Mouse (Mus musculus) CH12.LX (cell line): ENCODE measurements around the gene Nrgn. TPM values are rescaled to one million over a fixed set of nuclear protein-coding genes. Genes with fewer than 3 reads are reported as not detected.

ENCODE experiments used
- DNase-seq: peaks from one replicate; pipeline ENCODE4 v3.0.0-alpha.2; 2013; ENCODE audit errors: extremely low read depth
- H3K27ac ChIP-seq: 2 replicates; pipeline ENCODE4 v1.5.1; 2012; ENCODE audit warnings: low read depth, mild to moderate bottlenecking, control low read depth, moderate library complexity; ENCODE audit not compliant: insufficient read depth
- H3K27me3 ChIP-seq: replicated peaks from 2 replicates; pipeline ENCODE3; 2012; ENCODE audit warnings: inconsistent platforms
- H3K36me3 ChIP-seq, 2 experiments: replicated peaks in 1 of 2; 2 replicates each; pipeline versions ENCODE3 to v1.6.1; 2012; ENCODE audit warnings: inconsistent platforms in 1 of 2, low read length in 1 of 2, mild to moderate bottlenecking in 1 of 2, mixed read lengths in 1 of 2, moderate library complexity in 1 of 2; ENCODE audit not compliant: control insufficient read depth in 1 of 2, insufficient read depth in 1 of 2
- H3K4me1 ChIP-seq, 2 experiments: 2 replicates each; pipeline ENCODE4 v1.6.1; 2012; ENCODE audit warnings: inconsistent platforms in 1 of 2, moderate library complexity in 1 of 2; ENCODE audit not compliant: insufficient read depth in 2 of 2, control insufficient read depth in 1 of 2
- H3K4me2 ChIP-seq: 2 replicates; pipeline ENCODE4 v1.6.1; 2012; ENCODE audit warnings: low read depth, mild to moderate bottlenecking, control low read depth; ENCODE audit not compliant: poor library complexity, insufficient read depth, severe bottlenecking
- H3K4me3 ChIP-seq, 3 experiments: fragments of 150-350 bp in 1 of 3; sonication (generic) in 1 of 3; replicated peaks in 1 of 3; 2 replicates each; pipeline versions ENCODE3 to v1.5.1; 2011 to 2012; ENCODE audit warnings: low read depth in 2 of 3, low read length in 2 of 3, mild to moderate bottlenecking in 2 of 3, moderate library complexity in 2 of 3, control low read depth in 1 of 3, improper control_type of control experiment in 1 of 3, inconsistent platforms in 1 of 3, mixed read lengths in 1 of 3; ENCODE audit not compliant: poor library complexity in 1 of 3
- H3K79me2 ChIP-seq: replicated peaks from 2 replicates; pipeline ENCODE4 v1.6.1; 2012; ENCODE audit warnings: mild to moderate bottlenecking, moderate library complexity; ENCODE audit not compliant: control insufficient read depth, poor library complexity, insufficient read depth, severe bottlenecking; ENCODE audit errors: extremely low read depth
- H3K9ac ChIP-seq: 2 replicates; pipeline ENCODE4 v1.6.1; 2012; ENCODE audit warnings: low read depth, mild to moderate bottlenecking, control low read depth, moderate library complexity; ENCODE audit not compliant: insufficient read depth
- H3K9me3 ChIP-seq: replicated peaks from 2 replicates; pipeline ENCODE3; 2012; ENCODE audit warnings: low read length, inconsistent platforms, mixed read lengths
- BHLHE40 ChIP-seq: IDR thresholded peaks from 2 replicates; pipeline ENCODE4 v1.6.1; 2011; ENCODE audit warnings: mild to moderate bottlenecking, low read depth, low read length, improper control_type of control experiment
- E2F4 ChIP-seq: IDR thresholded peaks from 2 replicates; pipeline ENCODE4 v1.6.1; 2011; ENCODE audit warnings: low read depth, low read length, improper control_type of control experiment; ENCODE audit not compliant: insufficient replicate concordance
- ELF1 ChIP-seq: IDR thresholded peaks from 2 replicates; pipeline ENCODE4 v1.6.1; 2014; ENCODE audit warnings: low read depth, mild to moderate bottlenecking, inconsistent platforms, low read length, improper control_type of control experiment
- ETS1 ChIP-seq: conservative IDR thresholded peaks from 2 replicates; pipeline ENCODE4 v1.6.1; 2012; ENCODE audit warnings: low read depth, mild to moderate bottlenecking, inconsistent platforms, low read length, improper control_type of control experiment, moderate library complexity
- HCFC1 ChIP-seq: IDR thresholded peaks from 2 replicates; pipeline ENCODE4 v1.6.1; 2012; ENCODE audit warnings: low read depth, mild to moderate bottlenecking, inconsistent platforms, low read length, improper control_type of control experiment
- IRF4 ChIP-seq: IDR thresholded peaks from 2 replicates; pipeline ENCODE4 v1.6.1; 2014; ENCODE audit warnings: low read depth, mild to moderate bottlenecking, inconsistent platforms, low read length, improper control_type of control experiment
- JUND ChIP-seq: conservative IDR thresholded peaks from 2 replicates; pipeline ENCODE4 v1.6.1; 2011; ENCODE audit warnings: low read depth, low read length, improper control_type of control experiment
- MEF2A ChIP-seq: IDR thresholded peaks from 2 replicates; pipeline ENCODE4 v1.6.1; 2014; ENCODE audit warnings: low read depth, mild to moderate bottlenecking, inconsistent platforms, low read length, improper control_type of control experiment, borderline replicate concordance
- NELFE ChIP-seq: IDR thresholded peaks from 2 replicates; pipeline ENCODE4 v1.6.1; 2011; ENCODE audit warnings: low read depth, low read length, improper control_type of control experiment
- NRF1 ChIP-seq: IDR thresholded peaks from 2 replicates; pipeline ENCODE4 v1.6.1; 2014; ENCODE audit warnings: low read depth, mild to moderate bottlenecking, inconsistent platforms, low read length, improper control_type of control experiment, moderate library complexity
- PAX5 ChIP-seq: IDR thresholded peaks from 2 replicates; pipeline ENCODE4 v1.6.1; 2012; ENCODE audit warnings: low read length, inconsistent platforms, mixed read lengths
- POLR2A ChIP-seq: IDR thresholded peaks from 2 replicates; pipeline ENCODE4 v1.6.1; 2011; ENCODE audit warnings: low read depth, mild to moderate bottlenecking, improper control_type of control experiment, low read length
- UBTF ChIP-seq: IDR thresholded peaks from 2 replicates; pipeline ENCODE4 v1.6.1; 2012; ENCODE audit warnings: low read depth, mild to moderate bottlenecking, inconsistent platforms, low read length, improper control_type of control experiment, moderate library complexity
- USF1 ChIP-seq: IDR thresholded peaks from 2 replicates; pipeline ENCODE4 v1.6.1; 2014; ENCODE audit warnings: low read depth, mild to moderate bottlenecking, inconsistent platforms, low read length, improper control_type of control experiment
- USF2 ChIP-seq: conservative IDR thresholded peaks from 2 replicates; pipeline ENCODE4 v1.6.1; 2011; ENCODE audit warnings: low read depth, low read length, improper control_type of control experiment
- ZKSCAN1 ChIP-seq: IDR thresholded peaks from 2 replicates; pipeline ENCODE4 v1.6.1; 2012; ENCODE audit warnings: low read depth, inconsistent platforms, low read length, improper control_type of control experiment, borderline replicate concordance
- ZNF384 ChIP-seq: IDR thresholded peaks from 2 replicates; pipeline ENCODE4 v1.6.1; 2012; ENCODE audit warnings: low read depth, low read length, improper control_type of control experiment, inconsistent platforms
- dilution Hi-C: fragments of 300-500 bp; cut with MboI; formaldehyde crosslinking; loops from 2 replicates; pipeline ENCODE4 v1.14.3; 2020; ENCODE audit warnings: low sequenced_read_pairs; ENCODE audit not compliant: extremely low pct_unique_long_range_greater_than_20kb, extremely low pct_ligation_motif_present
- in situ Hi-C: fragments of 300-500 bp; cut with MboI; formaldehyde crosslinking; loops from 3 replicates; pipeline ENCODE4 v1.14.3; 2019; ENCODE audit warnings: low sequenced_read_pairs, low pct_ligation_motif_present, low pct_unique_long_range_greater_than_20kb, mixed read lengths
- polyA plus RNA-seq: library from polyadenylated mRNA; unstranded; fragments of >175 nt; gene quantifications from 2 replicates; pipeline ENCODE4 v1.2.1, GENCODE M21; 2012; ENCODE audit warnings: low read depth; ENCODE audit not compliant: insufficient read length
- total RNA-seq, 2 experiments: library from RNA; depleted of rRNA; stranded (reverse); fragments of 300-350 nt in 1 of 2; fragments of >200 nt in 1 of 2; gene quantifications; 2 replicates each; pipeline ENCODE4 v1.2.3; 2012 to 2014

Nrgn gene
- total and polyA plus RNA-seq, 3 experiments = 0.42 to 4.1 TPM; not detected in 1

- Histone ChIP-seq H3K9ac (no peak within 1 kb of the TSS), H3K27me3 (peaks cover 28% of the 10 kb centered on the region), H3K27ac (no peak within 1 kb of the TSS), H3K4me1 (peaks cover 6 to 45% of the 10 kb centered on the region in 2 experiments), H3K9me3 (no peaks in the 10 kb centered on the region), H3K4me2 (no peak within 1 kb of the TSS), H3K79me2 (no peaks in the 10 kb centered on the region), H3K36me3 (no peaks in the 10 kb centered on the region), H3K4me3 (no peak within 1 kb of the TSS)
- no peak for TF ChIP-seq MEF2A
- TF ChIP-seq PAX5 = no peak
- TF ChIP-seq JUND = no peak
- DNase-seq = no peak
- in situ Hi-C loops = no loop called here
- dilution Hi-C loops = no loop called here
These were observed 2.4 kb upstream of the Nrgn start, which contains the start of gene Siae for GRCm38 (mm10) chr9:37554838-37555748. Gene Siae, plus strand, starts transcription at chr9:37555698.

DNA sequence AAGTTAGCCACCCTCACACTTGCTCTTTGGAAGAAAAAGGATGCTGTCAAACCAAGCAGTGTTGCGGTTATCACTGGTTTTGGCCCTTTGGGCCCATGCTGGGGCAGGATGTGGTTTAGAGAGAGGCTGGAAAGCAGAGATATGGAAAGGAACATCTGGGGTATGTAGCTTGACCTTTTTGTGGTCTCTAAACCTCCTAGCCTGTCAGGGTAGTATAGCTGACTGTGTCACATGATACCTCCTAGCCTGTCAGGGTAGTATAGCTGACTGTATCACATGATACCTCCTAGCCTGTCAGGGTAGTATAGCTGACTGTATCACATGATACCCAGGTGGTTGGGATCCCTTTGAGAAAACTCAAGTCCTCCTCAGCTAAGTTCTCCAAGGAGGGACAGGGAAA is 1.6 kb upstream of the Nrgn start:
- Histone ChIP-seq H3K27me3 (peaks cover 29% of the 10 kb centered on the region), H3K79me2 (no peaks in the 10 kb centered on the region), H3K27ac (no peak overlapping the region), H3K4me2 (no peak overlapping the region), H3K36me3 (no peaks in the 10 kb centered on the region), H3K4me3 (no peak overlapping the region), H3K4me1 (peaks cover 6 to 45% of the 10 kb centered on the region in 2 experiments), H3K9me3 (no peaks in the 10 kb centered on the region), H3K9ac (no peak overlapping the region)
- peak; percentile 34 for DNase-seq
- TF ChIP-seq USF2 = peak; percentile 59
- no peak for TF ChIP-seq HCFC1
- no peak for TF ChIP-seq ZNF384
- TF ChIP-seq ZKSCAN1 = no peak
- no peak for TF ChIP-seq UBTF
- peak; percentile 18; the same call in 1 of the 2 replicates for TF ChIP-seq USF1
- no peak for TF ChIP-seq POLR2A
- dilution Hi-C loops = no loop called here
- in situ Hi-C loops = no loop called here

DNA sequence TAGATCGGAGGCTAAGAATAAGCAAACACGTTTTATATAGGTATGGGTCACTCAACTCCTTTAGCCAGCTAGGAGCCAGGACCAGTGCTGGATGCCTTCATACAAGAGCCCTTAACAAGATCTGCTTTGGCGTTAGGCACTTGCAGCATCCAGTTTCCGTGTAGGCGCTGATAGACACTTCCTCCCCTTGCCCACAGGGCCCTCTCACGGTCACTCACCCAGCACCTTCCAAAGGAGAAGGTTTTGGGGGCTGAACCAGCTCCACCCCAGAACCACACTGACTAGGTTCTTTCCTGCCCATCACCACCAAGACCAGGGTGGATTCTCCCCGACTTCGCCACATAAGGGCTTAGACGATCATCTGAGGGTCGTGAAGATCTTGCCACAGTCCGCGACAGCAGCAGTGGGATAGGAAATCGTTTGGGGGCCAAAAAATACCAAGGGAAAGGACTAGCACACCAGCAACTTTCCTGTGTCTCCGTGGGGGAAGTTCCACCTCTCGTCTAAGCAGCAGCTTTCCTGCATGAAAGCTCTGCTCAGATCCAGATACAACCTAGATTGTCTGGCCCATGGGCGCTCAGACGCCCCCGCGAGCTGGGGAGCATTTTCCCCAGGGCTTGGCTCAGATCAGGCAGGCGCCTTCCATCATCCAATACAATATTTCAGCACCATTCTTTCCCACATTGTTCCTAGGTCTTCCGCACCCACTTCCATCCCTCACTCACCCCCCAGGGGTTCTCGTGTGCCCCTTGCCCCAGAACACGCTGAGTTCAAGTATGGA is 763 bp downstream of the Nrgn start:
- dilution Hi-C loops (no loop called here), in situ Hi-C loops (no loop called here)
- peaks cover 6 to 45% of the 10 kb centered on the region in 2 experiments for H3K4me1 ChIP-seq
- no peaks in the 10 kb centered on the region for H3K9me3 ChIP-seq
- DNase-seq = no peak
- H3K36me3 ChIP-seq = no peaks in the 10 kb centered on the region
- H3K79me2 ChIP-seq = no peaks in the 10 kb centered on the region
- H3K4me2 ChIP-seq = peak overlapping the region; percentile 77
- no peak overlapping the region for H3K27ac ChIP-seq
- TF ChIP-seq MEF2A = no peak
- no peak for TF ChIP-seq ELF1
- no peak for TF ChIP-seq BHLHE40
- TF ChIP-seq NRF1 = no peak
- no peak for TF ChIP-seq ZNF384
- no peak for TF ChIP-seq ETS1
- TF ChIP-seq UBTF = no peak
- no peak for TF ChIP-seq E2F4
- TF ChIP-seq IRF4 = no peak
- TF ChIP-seq NELFE = no peak
- H3K27me3 ChIP-seq = peaks cover 31% of the 10 kb centered on the region
- peak overlapping the region; percentile 18; the same call in 1 of the 2 replicates for H3K9ac ChIP-seq
- H3K4me3 ChIP-seq = peak overlapping the region in 2 of 3 experiments; percentile 22 to 41
